Mouse (Mus musculus): ENCODE data around the gene Nxnl2. TPM values are rescaled to one million over a fixed set of nuclear protein-coding genes. Genes with fewer than 3 reads are reported as not detected.

Nxnl2 gene
- polyA plus RNA-seq, 1 experiment = 1.7 TPM

DNA sequence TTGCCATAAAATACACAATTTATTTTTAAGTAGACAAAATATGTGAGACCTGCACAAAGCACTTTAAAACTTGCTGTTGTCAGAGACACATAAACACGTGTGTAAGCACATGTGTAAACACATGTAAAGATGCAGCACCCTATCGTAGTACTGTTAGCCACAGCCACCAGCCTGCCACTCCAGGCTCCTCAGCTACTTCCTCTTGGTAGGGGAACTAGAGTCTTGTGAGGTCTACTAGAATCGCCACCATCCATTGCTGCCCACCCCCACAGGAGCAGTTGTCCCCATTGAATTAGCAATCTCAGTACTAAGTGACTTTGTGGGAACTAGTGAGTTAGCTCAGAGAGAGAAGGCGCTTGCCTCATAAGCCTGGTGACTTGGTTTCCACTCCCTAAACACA lies 34.5 kb upstream of the Nxnl2 start:
- 78% methylated on average over 4 of the region's 4 CpGs for WGBS
- Histone ChIP-seq H3K4me1 (ENCODE audit: control insufficient read depth, insufficient read depth, insufficient read length, low read length) (peaks cover 13% of the 10 kb centered on the region; the same call in 1 of the 2 replicates), H3K27ac (ENCODE audit: insufficient read depth, low read depth, low read length) (no peak overlapping the region), H3K27me3 (ENCODE audit: control insufficient read depth, insufficient read depth, low read length) (no peaks in the 10 kb centered on the region), H3K4me3 (ENCODE audit: low read depth, low read length) (no peak overlapping the region), H3K36me3 (ENCODE audit: control insufficient read depth, insufficient read depth, low read length) (peaks cover 10% of the 10 kb centered on the region)
- TF ChIP-seq POLR2A (IDR thresholded peaks at IDR 0.05; ENCODE audit: low read depth, low read length) (no peak), CTCF (IDR thresholded peaks at IDR 0.05; ENCODE audit: extremely low read depth, insufficient read length, insufficient replicate concordance, low read depth, low read length) (no peak)

DNA sequence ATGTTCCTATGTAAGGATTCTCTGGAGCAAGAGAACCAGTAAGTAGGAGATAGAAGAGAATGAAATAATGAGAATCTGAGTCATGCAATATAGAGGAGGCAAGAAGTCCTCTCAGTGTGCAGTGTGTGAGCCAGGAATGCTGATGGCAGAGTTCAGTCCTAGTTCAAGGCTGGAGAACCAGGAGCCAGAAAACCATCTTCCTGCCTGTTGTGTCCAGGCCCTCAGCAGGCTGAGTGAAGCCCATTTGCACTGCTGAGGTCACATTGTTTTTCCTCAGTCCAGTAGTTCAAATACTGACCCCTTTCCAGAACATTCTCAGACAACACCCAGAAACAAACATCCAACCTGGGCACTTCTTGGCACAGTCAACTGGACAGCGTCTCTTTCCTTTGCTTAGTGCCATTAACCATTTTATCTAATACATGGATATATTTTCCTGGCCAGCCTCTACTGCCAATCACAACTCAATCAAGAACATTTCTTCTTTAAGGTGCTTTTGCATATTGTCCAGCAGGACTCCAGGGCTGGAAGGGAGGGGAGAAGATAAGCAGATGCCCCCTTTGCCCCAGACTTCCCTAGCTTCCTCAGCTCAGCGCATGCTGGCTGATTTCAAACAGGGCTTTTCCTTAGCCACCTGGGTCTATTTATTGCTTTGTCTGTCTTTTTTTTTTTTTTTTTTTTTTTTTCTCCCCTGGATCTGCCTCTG lies 33.7 kb upstream of the Nxnl2 start:
- no peak for TF ChIP-seq POLR2A (IDR thresholded peaks at IDR 0.05; ENCODE audit: low read depth, low read length)
- Histone ChIP-seq H3K4me3 (ENCODE audit: low read depth, low read length) (no peak overlapping the region), H3K27me3 (ENCODE audit: control insufficient read depth, insufficient read depth, low read length) (no peaks in the 10 kb centered on the region), H3K4me1 (ENCODE audit: control insufficient read depth, insufficient read depth, insufficient read length, low read length) (peaks cover 13% of the 10 kb centered on the region; the same call in 1 of the 2 replicates), H3K36me3 (ENCODE audit: control insufficient read depth, insufficient read depth, low read length) (peaks cover 14% of the 10 kb centered on the region), H3K27ac (ENCODE audit: insufficient read depth, low read depth, low read length) (peak overlapping the region; percentile 55; the same call in 1 of the 2 replicates)
- WGBS = 29% methylated on average over 2 of the region's 2 CpGs

DNA sequence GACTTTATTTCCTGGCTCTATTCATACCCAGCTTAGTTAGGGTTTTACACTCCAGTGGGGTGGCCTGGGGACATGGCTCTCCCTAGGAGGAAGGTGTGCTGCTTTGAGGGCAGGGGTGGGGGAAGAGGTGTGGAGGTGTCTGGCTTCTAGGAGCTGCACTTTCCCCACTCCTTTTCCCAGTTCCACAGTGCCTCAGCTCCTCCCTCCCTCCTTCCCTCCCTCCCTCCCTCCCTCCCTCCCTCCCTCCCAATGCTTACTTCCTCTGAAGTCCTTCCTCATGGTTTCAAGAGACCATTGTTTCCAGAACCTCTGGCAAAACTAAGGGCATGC lies 33.2 kb upstream of the Nxnl2 start:
- H3K36me3 ChIP-seq (ENCODE audit: control insufficient read depth, insufficient read depth, low read length) = peaks cover 16% of the 10 kb centered on the region
- peaks cover 13% of the 10 kb centered on the region; the same call in 1 of the 2 replicates for H3K4me1 ChIP-seq (ENCODE audit: control insufficient read depth, insufficient read depth, insufficient read length, low read length)
- H3K27ac ChIP-seq (ENCODE audit: insufficient read depth, low read depth, low read length) = peak overlapping the region; percentile 55; the same call in 1 of the 2 replicates
- H3K27me3 ChIP-seq (ENCODE audit: control insufficient read depth, insufficient read depth, low read length) = no peaks in the 10 kb centered on the region
- no peak overlapping the region for H3K4me3 ChIP-seq (ENCODE audit: low read depth, low read length)
- TF ChIP-seq POLR2A (IDR thresholded peaks at IDR 0.05; ENCODE audit: low read depth, low read length) = no peak
- TF ChIP-seq CTCF (IDR thresholded peaks at IDR 0.05; ENCODE audit: extremely low read depth, insufficient read length, insufficient replicate concordance, low read depth, low read length) = no peak

DNA sequence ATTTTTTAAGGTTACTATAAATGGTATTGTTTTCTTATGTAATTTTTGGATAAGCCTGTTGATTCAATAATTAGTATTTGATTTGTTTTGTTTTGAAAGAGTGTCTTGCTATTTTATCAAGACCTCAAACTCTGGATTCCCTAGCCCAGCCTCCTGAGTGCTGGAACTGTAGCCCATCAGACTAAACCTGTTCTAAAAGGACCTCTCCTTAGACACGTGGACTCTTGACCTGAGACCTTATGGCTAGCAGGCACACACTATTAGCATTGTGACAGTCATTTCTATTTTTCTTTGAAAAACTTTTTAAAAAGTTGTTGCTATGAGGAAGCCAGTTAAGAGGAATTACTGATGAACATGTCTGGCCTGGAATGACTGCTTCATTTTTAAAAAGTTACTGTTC lies 23.7 kb upstream of the Nxnl2 start:
- Histone ChIP-seq H3K4me3 (ENCODE audit: low read depth, low read length) (no peak overlapping the region), H3K4me1 (ENCODE audit: control insufficient read depth, insufficient read depth, insufficient read length, low read length) (no peaks in the 10 kb centered on the region), H3K27ac (ENCODE audit: insufficient read depth, low read depth, low read length) (no peak overlapping the region), H3K36me3 (ENCODE audit: control insufficient read depth, insufficient read depth, low read length) (peaks cover 35% of the 10 kb centered on the region), H3K27me3 (ENCODE audit: control insufficient read depth, insufficient read depth, low read length) (no peaks in the 10 kb centered on the region)
- 21% methylated on average over 1 of the region's 1 CpGs for WGBS
- TF ChIP-seq CTCF (IDR thresholded peaks at IDR 0.05; ENCODE audit: extremely low read depth, insufficient read length, insufficient replicate concordance, low read depth, low read length) (no peak), POLR2A (IDR thresholded peaks at IDR 0.05; ENCODE audit: low read depth, low read length) (no peak)

DNA sequence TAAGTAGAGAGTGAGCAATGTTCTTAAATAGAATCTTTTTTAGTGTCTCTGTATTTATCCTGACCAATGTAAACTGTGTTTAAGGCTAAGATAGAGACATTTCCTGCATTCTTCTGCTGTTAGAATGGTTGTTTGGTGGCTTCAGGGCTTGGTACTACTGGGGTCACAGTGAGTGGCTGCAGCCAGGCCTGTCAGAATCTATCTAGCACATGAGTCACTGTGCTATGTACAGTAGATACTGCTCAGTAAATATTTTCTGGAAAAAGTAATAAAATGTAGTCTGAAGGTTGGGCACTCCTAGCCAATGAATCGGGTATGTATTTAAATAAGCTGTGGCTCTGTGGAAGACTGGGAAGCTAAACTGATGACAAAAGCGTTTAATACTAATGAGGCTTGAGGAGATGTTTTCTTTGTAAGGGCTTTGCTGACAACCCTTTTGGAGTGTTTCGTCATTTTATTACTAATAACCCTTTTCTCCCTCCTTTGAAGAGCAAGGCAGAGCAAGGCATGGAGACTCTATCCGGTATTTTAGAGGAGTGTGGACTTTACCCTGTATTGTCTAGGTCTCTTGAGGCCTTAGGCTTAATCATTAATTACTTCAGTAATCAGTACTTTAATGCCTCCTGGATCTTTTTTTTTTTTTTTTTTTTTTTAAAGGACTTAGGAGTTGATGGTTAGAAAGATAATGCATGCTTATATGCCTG lies 17.7 kb upstream of the Nxnl2 start:
- no peak for TF ChIP-seq CTCF (IDR thresholded peaks at IDR 0.05; ENCODE audit: extremely low read depth, insufficient read length, insufficient replicate concordance, low read depth, low read length)
- no peak for TF ChIP-seq POLR2A (IDR thresholded peaks at IDR 0.05; ENCODE audit: low read depth, low read length)
- Histone ChIP-seq H3K4me1 (ENCODE audit: control insufficient read depth, insufficient read depth, insufficient read length, low read length) (peaks cover 9% of the 10 kb centered on the region), H3K27ac (ENCODE audit: insufficient read depth, low read depth, low read length) (peak overlapping the region; percentile 87), H3K4me3 (ENCODE audit: low read depth, low read length) (no peak overlapping the region), H3K27me3 (ENCODE audit: control insufficient read depth, insufficient read depth, low read length) (no peaks in the 10 kb centered on the region), H3K36me3 (ENCODE audit: control insufficient read depth, insufficient read depth, low read length) (peaks cover 11% of the 10 kb centered on the region)
- WGBS = 29% methylated on average over 4 of the region's 4 CpGs

DNA sequence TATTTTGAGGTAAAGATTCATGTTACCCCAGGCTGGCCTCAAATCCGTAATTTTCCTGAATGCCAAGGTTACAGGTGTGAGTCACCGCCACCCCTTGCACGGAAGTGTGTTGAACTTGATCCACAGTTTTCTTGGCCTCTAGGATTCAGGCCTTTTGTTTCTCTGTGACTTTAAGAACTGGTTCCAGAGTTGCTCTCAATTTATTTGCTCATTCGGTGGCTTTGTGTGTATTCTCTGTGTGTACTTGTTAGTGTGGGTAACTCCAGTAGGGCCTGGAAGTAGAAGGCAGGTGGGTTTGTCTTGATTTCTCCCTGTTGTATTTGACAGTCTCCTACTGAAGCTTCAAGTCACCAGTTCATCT lies 17.2 kb upstream of the Nxnl2 start:
- no peak for TF ChIP-seq CTCF (IDR thresholded peaks at IDR 0.05; ENCODE audit: extremely low read depth, insufficient read length, insufficient replicate concordance, low read depth, low read length)
- TF ChIP-seq POLR2A (IDR thresholded peaks at IDR 0.05; ENCODE audit: low read depth, low read length) = no peak
- no peaks in the 10 kb centered on the region for H3K27me3 ChIP-seq (ENCODE audit: control insufficient read depth, insufficient read depth, low read length)
- H3K27ac ChIP-seq (ENCODE audit: insufficient read depth, low read depth, low read length) = peak overlapping the region; percentile 87
- H3K36me3 ChIP-seq (ENCODE audit: control insufficient read depth, insufficient read depth, low read length) = peaks cover 10% of the 10 kb centered on the region
- 29% methylated on average over 4 of the region's 4 CpGs for WGBS
- peaks cover 9% of the 10 kb centered on the region for H3K4me1 ChIP-seq (ENCODE audit: control insufficient read depth, insufficient read depth, insufficient read length, low read length)
- no peak overlapping the region for H3K4me3 ChIP-seq (ENCODE audit: low read depth, low read length)

DNA sequence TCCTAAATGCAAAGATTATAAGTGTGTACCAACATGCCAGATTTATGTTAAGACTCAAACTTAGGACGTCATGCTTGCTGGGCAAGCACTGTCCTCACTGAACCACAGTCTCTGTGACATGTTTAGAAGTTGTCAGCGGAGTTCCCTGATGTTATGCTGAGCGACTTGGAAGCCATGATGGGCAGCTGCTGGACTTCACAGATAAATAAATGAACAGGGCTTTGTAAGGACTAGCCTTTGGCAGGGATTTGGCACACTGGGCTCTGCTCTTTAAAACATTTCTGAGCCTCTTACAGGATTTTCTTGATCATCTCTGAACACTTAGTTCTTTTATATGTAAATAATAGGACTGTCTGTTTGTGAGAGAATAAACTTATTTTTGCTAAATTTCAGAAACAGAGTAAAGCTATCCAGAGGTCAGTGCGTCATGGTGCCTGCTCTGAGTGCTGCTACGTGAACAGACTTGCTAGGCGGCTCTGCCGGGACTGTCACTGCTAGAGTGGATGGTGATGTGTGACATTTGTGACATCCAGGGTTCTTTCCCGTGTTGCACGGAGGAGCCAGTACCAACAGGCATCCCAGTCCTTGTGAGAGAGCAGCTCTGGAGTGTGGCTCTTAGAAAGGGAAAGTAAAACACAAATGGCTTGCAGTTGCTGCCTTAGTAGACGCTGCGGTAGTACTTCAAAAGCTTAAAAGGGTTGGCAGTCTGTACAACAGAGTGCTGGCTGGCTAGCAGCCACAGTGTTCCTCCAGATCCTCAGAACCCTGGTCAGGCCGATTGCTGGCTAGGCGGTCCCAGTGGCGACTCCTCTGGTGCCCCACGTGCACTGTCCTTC lies 15.4 kb upstream of the Nxnl2 start:
- WGBS = 81% methylated on average over 15 of the region's 15 CpGs
- Histone ChIP-seq H3K36me3 (ENCODE audit: control insufficient read depth, insufficient read depth, low read length) (peaks cover 3% of the 10 kb centered on the region), H3K27ac (ENCODE audit: insufficient read depth, low read depth, low read length) (0 out of 2 replicates have a peak overlapping the region, but pooled peaks have one; percentile 3), H3K4me1 (ENCODE audit: control insufficient read depth, insufficient read depth, insufficient read length, low read length) (peaks cover 9% of the 10 kb centered on the region), H3K4me3 (ENCODE audit: low read depth, low read length) (no peak overlapping the region), H3K27me3 (ENCODE audit: control insufficient read depth, insufficient read depth, low read length) (no peaks in the 10 kb centered on the region)
- no peak for TF ChIP-seq POLR2A (IDR thresholded peaks at IDR 0.05; ENCODE audit: low read depth, low read length)
